ENCODE assay signal across 8 mouse cellular contexts in the genomic region with DNA sequence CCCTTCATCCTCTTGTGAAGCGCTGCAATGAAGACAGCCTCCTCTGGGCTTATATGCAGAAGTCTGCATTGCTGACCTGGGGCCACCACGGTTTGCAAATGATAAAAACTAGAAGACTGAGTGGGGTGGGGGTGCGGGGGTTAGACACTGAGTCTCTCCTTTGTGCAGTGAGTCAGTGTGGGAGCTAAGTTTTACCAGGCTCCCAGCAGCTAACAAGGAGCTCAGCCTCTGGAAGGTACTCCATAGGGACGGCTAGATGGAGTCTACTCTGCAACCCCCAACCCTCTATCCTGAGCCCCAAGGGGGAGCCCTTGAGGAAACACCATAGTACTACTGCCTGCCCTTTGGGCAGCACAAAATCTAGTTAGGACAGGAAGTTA.
DNase-seq lines count a peak whose midpoint lies in the region; TF ChIP-seq lines count a peak whose summit lies in the region.

No protein-coding gene starts in this region.

- no peaks in the 10 kb centered on the region for H3K79me2 ChIP-seq in heart, adult 2 months (replicated peaks; ENCODE audit: control insufficient read depth, insufficient read depth, low read length)

- TF ChIP-seq EP300 in heart, adult 2 months (IDR thresholded peaks at IDR 0.05; ENCODE audit: insufficient read depth, low read depth, low read length), result no peak

- WGBS in heart, adult 2 months, result 20% methylated on average over 4 of the region's 4 CpGs
- WGBS in embryonic facial prominence, embryonic 10.5 days, result 8% methylated on average over 4 of the region's 4 CpGs
- WGBS in limb, embryonic 10.5 days, result 9% methylated on average over 4 of the region's 4 CpGs

- H3K4me1 ChIP-seq in heart, adult 2 months (ENCODE audit: control insufficient read depth, insufficient read depth, low read length), result peaks cover 4% of the 10 kb centered on the region
- H3K4me1 ChIP-seq in embryonic facial prominence, embryonic 10.5 days, result peaks cover 92% of the 10 kb centered on the region
- peaks cover 93% of the 10 kb centered on the region for H3K4me1 ChIP-seq in limb, embryonic 10.5 days

- intact Hi-C loops in heart, adult 2 months (cut with DNase I), result loop anchor here (1.0 kb wide), 1 partner anchor 45 kb away; no protein-coding TSS in a partner anchor
- intact Hi-C loops in heart, postnatal 25 days (cut with DNase I), result no loop called here

- no peak for DNase-seq in heart, adult 2 months
- no peak for DNase-seq in heart, postnatal 25 days (ENCODE audit: low spot score)
- peak; percentile 74 for DNase-seq in 3T3-L1 (ENCODE audit: low read depth, low spot score)
- DNase-seq in embryonic facial prominence, embryonic 10.5 days (ENCODE audit: low spot score), result peak; percentile 42
- DNase-seq in limb, embryonic 10.5 days (ENCODE audit: low spot score), result no peak
- DNase-seq in retina, postnatal 1 day, result peak; percentile 61
- no peak for DNase-seq in urinary bladder, postnatal 36 days (ENCODE audit: low spot score in 2 of 2)
- no peak for DNase-seq in frontal cortex, postnatal 10 days (ENCODE audit: low spot score in 2 of 2)

- peak overlapping the region; percentile 84 for H3K27ac ChIP-seq in heart, adult 2 months
- H3K27ac ChIP-seq in embryonic facial prominence, embryonic 10.5 days (replicated peaks), result peak overlapping the region; percentile 83
- H3K27ac ChIP-seq in limb, embryonic 10.5 days, result peak overlapping the region; percentile 86

- peak overlapping the region; percentile 71 for H3K9ac ChIP-seq in heart, adult 2 months (ENCODE audit: low read depth, low read length)

- peak overlapping the region; percentile 49 for H3K4me3 ChIP-seq in heart, adult 2 months
- peak overlapping the region; percentile 74 for H3K4me3 ChIP-seq in embryonic facial prominence, embryonic 10.5 days
- H3K4me3 ChIP-seq in limb, embryonic 10.5 days, result peak overlapping the region; percentile 73

- H3K9me3 ChIP-seq in embryonic facial prominence, embryonic 10.5 days, result no peaks in the 10 kb centered on the region
- no peaks in the 10 kb centered on the region for H3K9me3 ChIP-seq in limb, embryonic 10.5 days (replicated peaks)

- TF ChIP-seq POLR2A in heart, adult 2 months (IDR thresholded peaks at IDR 0.05; ENCODE audit: insufficient read depth, low read depth, low read length), result no peak

- TF ChIP-seq CTCF in heart, adult 2 months (IDR thresholded peaks at IDR 0.05), result peak; percentile 34

- no peaks in the 10 kb centered on the region for H3K36me3 ChIP-seq in heart, adult 2 months (ENCODE audit: control insufficient read depth, insufficient read depth, low read length)
- no peaks in the 10 kb centered on the region for H3K36me3 ChIP-seq in embryonic facial prominence, embryonic 10.5 days (replicated peaks)
- no peaks in the 10 kb centered on the region for H3K36me3 ChIP-seq in limb, embryonic 10.5 days

- no peaks in the 10 kb centered on the region for H3K27me3 ChIP-seq in heart, adult 2 months (ENCODE audit: control insufficient read depth, insufficient read depth, low read length)
- peaks cover 38% of the 10 kb centered on the region for H3K27me3 ChIP-seq in embryonic facial prominence, embryonic 10.5 days (replicated peaks; ENCODE audit: low read depth, poor library complexity, severe bottlenecking)
- peaks cover 19% of the 10 kb centered on the region for H3K27me3 ChIP-seq in limb, embryonic 10.5 days (ENCODE audit: low read depth, poor library complexity, severe bottlenecking)

Comparison
In these comparisons a context has a peak if more than half of its experiments do, and no peak if none do; other contexts are left out.
1. DNase-seq: peak in 3T3-L1 (single experiment), embryonic facial prominence, embryonic 10.5 days (single experiment) and retina, postnatal 1 day (single experiment); none in heart, adult 2 months (0 of 2), heart, postnatal 25 days (single experiment), limb, embryonic 10.5 days (single experiment), urinary bladder, postnatal 36 days (0 of 2) and frontal cortex, postnatal 10 days (0 of 2).
2. Peak in every context shown above with its lines, with median percentiles within 50 percentile points of each other: H3K27ac ChIP-seq and H3K4me3 ChIP-seq.